Mouse (Mus musculus): ENCODE measurements around the gene Ffar3.

DNA sequence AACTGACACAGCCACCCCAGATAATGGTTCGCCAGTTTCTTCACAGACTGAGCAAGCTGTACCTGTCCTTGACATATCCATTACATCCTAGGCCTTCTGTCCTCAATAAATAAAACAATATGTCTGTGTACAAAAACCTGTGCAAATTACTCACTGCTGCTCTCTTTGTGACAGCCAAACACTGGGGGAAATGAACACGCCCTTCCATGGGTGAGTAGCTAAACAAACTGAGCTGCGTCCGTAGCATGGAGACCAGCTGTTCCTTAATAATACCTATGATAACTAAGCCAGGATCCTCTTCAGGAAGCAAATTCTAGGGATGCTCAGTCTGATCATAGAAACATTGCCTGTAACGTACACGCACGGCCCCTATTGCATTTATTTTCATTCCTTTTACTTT, 32.8 kb upstream of the Ffar3 start:
- TF ChIP-seq CTCF (conservative IDR thresholded peaks at IDR 0.05; ENCODE audit: insufficient read depth, insufficient read length, low read depth, low read length): no peak
- no peak for TF ChIP-seq POLR2A (IDR thresholded peaks at IDR 0.05; ENCODE audit: low read depth, low read length)

All from kidney, adult 2 months (tissue).